Mouse (Mus musculus) lung, postnatal 36 days (tissue): ENCODE results near the gene Gm13278.
"Not testable (repeated sequence)": the region's sequence is repeated elsewhere in the genome, so short reads cannot be mapped to it uniquely, and the experiment has no call there.

Experiments used
- DNase-seq: peaks from one replicate; pipeline ENCODE4 v3.0.0; 2022; ENCODE audit warnings: mixed read lengths

The Gm13278 gene

DNA sequence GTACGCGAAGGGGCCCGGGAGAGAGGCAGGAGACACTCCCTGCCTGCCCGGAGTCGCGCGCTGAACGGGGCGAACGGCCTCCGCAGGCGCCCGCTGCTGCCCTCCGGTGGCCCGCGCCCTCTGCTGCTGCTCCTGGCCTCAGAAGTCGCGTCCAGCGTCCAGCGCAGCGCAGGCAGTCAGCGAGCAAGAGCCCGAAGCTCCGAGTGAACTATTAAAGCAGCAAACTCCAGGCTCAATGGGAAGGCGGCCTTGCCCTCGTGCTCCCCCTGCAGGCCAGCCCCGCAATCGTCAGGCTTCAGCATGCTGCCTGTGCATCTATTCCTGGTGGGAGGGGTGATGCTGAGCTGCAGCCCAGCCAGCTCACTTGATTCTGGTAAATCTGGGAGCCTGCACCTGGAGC lies at the start of gene Gm13278:
Gm13278 (plus strand) TSS at position 301 of the 400 bp plus-strand sequence.
- DNase-seq, result not testable (repeated sequence)

DNA sequence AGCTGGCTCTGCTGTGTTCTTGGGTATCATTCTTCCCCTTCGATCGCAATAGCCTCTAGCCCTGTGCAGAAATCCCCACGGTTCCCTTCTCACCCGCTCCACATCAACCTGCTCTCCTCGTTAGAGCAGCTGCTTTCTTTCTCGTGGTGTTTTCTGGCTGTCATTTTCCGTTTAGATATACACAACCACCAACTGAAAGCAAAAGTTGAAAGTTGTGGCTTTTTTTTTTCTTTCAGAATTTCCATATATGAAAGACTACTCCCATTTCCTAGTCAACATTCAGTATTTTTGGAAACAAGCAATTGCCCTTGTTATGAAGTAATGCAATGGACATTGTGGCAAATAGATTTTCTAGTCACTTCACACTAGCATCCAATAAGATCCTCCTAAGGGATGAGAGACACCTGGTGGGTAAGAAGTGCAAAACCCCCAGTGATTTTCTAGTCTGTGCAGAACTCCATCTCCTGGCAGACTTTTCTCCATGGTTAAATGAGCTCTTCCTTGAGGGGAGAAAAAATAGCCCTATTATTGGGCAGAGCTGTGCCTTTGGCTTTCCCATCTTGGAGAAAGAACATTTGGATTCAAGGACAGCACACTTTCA lies 48.5 kb upstream of the Gm13278 start:
- no peak for DNase-seq

DNA sequence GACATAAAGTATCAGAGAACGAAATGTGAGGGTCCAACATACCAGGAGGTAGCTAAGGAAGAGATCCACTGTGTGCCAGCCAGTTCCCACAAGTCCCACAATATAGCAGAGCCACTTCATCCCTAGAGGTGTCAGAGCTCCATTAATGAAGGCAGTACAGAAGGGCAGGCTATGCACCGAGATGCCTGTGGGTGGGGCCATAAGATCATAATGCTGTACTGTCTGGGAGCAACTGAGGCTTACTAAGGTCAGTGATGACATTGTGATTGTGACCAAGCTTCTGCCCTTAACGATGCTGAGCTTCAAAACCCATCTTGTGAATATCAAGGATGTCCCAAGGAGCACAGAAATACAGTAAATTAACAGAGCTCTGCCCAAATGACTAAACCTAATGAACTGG lies 47.1 kb upstream of the Gm13278 start:
- no peak for DNase-seq

DNA sequence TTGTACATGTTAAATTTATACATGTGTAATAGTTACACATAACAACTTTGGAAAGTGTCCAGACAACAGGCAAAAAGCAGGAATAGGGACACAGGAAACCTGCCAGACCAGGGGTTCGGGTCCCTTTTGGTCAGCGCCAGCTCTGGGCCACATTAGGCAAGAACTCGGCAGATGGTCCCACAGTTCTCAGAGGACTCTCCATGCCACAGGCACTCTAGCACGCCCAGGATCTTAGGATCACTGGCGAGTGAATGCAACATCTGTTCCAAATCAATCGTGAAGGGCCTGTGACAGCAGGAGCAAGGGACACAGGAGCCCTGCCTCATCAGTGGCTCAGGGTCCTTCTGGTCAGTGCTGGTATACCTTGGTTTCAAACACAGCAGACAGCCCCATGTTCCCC lies 41.4 kb upstream of the Gm13278 start:
- DNase-seq, result no peak

DNA sequence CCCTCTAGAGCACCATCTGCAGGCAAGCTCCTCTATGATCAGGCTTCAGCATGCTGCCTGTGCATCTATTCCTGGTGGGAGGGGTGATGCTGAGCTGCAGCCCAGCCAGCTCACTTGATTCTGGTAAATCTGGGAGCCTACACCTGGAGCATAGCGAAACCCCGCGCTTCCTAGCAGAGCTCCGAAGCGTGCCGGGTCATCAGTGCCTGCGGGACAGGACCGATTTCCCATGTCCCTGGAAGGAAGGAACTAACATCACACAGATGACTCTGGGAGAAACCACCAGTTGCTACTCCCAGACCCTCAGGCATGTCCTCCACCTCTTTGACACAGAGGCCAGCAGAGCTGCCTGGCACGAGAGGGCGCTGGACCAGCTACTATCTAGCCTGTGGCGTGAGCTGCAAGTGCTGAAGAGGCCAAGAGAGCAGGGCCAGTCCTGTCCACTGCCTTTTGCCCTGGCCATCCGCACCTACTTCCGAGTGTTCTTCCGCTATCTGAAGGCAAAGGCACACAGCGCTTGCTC lies 36.5 kb upstream of the Gm13278 start, which contains the start of gene Gm13271:
Gm13271 (plus strand) TSS at position 51 of the 523 bp plus-strand sequence.
- DNase-seq, result peak; percentile 41

DNA sequence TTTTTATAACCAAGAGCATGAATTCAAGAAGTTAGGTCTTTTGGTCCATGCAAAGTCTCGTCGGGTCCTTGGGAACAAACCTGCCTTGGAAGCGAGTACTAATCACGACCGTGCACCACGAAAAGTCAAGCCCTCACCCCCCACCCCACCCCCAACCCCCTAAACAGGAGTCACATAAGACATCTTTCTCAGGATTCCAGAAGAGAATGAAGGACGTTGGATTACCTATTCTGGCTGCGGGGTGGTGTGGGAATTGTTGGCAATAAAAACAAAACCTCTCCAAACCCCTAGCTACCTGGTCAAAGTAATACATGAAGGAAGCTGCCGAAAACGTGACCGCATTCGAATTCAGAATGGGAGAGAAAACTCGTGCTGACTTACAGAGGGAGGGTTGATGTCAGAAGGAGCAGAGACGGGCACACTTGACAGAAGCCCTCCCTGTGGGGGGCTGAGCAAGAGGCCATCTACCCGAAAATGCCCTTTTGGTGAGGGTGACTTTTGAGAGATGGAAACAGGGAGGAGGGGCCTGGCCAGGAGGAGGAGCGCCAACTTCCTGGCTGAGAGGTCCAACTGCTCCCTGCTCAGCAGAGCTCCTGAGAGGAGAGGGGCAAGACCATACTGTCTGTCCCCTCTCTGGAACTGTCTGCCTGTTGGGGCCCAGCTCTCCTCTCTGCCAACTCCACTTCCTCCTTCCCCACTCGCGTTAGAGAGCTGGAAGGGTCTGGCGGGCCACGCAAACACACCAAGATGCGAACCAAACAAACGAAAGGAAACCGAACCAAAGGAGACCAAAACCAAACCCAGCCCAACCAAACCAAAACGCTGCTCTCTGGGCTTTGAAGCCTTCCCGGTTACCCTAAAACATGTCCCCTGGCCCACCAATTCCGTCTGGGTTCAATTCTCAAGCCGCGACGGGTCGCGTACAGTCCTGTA lies 34.5 kb upstream of the Gm13278 start:
- peak; percentile 4 for DNase-seq

DNA sequence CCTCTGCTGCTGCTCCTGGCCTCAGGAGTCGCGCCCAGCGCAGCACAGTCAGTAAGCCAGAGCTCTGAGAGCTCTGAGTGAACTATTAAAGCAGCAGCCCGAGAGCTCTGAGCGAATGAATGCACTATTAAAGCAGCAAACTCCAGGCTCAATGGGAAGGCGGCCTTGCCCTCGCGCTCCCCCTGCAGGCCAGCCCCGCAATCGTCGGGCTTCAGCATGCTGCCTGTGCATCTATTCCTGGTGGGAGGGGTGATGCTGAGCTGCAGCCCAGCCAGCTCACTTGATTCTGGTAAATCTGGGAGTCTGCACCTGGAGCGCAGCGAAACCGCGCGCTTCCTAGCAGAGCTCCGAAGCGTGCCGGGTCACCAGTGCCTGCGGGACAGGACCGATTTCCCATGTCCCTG lies 33.7 kb upstream of the Gm13278 start:
- DNase-seq, result peak; percentile 91

DNA sequence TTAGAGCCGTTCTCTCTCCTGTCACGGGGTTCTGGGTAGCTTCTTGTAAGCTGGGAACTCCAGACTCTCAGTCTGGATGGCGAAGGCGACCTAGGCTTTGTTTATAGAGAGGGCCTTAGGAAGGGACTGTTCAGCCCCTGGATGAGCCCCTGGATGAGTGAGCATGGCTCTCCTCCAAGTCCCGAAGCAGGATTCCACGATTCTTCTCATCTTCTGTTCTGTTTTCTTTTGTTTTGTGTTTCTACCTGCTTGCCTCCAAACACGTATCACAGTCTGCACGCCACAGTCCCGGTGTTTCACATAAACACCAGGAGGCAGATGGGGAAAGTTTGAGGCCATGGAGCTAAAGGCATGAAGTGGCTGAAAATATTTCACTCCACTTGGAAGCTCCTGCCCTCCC lies 32.6 kb upstream of the Gm13278 start:
- DNase-seq, result not testable (repeated sequence)

DNA sequence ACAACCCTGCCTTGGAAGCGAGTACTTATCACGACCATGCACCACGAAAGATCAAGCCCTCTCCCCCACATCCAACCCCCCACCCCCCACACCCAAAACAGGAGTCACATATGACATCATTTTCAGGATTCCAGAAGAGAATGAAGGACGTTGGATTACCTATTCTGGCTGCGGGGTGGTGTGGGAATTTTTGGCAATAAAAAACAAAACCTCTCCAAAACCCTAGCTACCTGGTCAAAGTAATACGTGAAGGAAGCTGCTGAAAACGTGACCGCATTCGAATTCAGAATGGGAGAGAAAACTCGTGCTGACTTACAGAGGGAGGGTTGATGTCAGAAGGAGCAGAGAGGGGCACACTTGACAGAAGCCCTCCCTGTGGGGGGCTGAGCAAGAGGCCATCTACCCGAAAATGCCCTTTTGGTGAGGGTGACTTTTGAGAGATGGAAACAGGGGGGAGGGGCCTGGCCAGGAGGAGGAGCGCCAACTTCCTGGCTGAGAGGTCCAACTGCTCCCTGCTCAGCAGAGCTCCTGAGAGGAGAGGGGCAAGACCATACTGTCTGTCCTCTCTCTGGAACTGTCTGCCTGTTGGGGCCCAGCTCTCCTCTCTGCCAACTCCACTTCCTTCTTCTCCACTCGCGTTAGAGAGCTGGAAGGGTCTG lies 31.6 kb upstream of the Gm13278 start, which contains the start of gene Gm13283:
Gm13283 (plus strand) TSS at position 510 of the 659 bp plus-strand sequence.
- DNase-seq, result peak; percentile 58

DNA sequence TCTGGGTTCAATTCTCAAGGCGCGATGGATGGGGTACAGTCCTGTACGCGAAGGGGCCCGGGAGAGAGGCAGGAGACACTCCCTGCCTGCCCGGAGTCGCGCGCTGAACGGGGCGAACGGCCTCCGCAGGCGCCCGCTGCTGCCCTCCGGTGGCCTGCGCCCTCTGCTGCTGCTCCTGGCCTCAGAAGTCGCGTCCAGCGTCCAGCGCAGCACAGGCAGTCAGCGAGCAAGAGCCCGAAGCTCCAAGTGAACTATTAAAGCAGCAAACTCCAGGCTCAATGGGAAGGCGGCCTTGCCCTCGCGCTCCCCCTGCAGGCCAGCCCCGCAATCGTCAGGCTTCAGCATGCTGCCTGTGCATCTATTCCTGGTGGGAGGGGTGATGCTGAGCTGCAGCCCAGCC lies 30.9 kb upstream of the Gm13278 start:
- DNase-seq, result peak; percentile 85

DNA sequence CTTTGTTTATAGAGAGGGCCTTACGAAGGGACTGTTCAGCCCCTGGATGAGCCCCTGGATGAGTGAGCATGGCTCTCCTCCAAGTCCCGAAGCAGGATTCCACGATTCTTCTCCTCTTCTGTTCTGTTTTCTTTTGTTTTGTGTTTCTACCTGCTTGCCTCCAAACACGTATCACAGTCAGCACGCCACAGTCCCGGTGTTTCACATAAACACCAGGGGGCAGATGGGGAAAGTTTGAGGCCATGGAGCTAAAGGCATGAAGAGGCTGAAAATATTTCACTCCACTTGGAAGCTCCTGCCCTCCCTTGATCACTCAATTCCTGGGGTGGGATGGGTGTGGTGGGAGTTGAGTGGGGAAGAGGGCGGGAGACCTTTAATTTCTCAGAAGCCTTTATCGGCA lies 29.6 kb upstream of the Gm13278 start:
- DNase-seq, result peak; percentile 44

DNA sequence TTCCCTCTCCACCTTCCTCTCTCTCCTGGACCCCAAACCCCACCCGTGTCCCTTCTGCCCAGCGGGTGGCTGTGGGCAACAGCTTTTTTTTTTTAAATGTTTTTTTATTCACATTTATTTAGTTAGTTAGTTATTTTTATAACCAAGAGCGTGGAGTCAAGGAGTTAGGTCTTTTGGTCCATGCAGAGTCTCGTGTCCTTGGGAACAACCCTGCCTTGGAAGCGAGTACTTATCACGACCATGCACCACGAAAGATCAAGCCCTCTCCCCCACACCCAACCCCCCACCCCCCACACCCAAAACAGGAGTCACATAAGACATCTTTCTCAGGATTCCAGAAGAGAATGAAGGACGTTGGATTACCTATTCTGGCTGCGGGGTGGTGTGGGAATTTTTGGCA lies 29.0 kb upstream of the Gm13278 start:
- not testable (repeated sequence) for DNase-seq

DNA sequence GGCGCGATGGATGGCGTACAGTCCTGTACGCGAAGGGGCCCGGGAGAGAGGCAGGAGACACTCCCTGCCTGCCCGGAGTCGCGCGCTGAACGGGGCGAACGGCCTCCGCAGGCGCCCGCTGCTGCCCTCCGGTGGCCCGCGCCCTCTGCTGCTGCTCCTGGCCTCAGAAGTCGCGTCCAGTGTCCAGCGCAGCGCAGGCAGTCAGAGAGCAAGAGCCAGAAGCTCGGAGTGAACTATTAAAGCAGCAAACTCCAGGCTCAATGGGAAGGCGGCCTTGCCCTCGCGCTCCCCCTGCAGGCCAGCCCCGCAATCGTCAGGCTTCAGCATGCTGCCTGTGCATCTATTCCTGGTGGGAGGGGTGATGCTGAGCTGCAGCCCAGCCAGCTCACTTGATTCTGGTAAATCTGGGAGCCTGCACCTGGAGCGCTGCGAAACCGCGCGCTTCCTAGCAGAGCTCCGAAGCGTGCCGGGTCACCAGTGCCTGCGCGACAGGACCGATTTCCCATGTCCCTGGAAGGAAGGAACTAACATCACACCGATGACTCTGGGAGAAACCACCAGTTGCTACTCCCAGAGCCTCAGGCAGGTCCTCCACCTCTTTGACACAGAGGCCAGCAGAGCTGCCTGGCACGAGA lies 27.8 kb upstream of the Gm13278 start:
- peak; percentile 74 for DNase-seq

DNA sequence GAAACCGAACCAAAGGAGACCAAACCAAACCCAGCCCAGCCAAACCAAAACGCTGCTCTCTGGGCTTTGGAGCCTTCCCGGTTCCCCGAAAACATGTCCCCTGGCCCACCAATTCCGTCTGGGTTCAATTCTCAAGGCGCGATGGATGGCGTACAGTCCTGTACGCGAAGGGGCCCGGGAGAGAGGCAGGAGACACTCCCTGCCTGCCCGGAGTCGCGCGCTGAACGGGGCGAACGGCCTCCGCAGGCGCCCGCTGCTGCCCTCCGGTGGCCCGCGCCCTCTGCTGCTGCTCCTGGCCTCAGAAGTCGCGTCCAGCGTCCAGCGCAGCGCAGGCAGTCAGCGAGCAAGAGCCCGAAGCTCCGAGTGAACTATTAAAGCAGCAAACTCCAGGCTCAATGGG lies 17.8 kb upstream of the Gm13278 start, which contains the start of gene Gm13290:
Gm13290 (plus strand) TSS at position 301 of the 400 bp plus-strand sequence.
- not testable (repeated sequence) for DNase-seq

DNA sequence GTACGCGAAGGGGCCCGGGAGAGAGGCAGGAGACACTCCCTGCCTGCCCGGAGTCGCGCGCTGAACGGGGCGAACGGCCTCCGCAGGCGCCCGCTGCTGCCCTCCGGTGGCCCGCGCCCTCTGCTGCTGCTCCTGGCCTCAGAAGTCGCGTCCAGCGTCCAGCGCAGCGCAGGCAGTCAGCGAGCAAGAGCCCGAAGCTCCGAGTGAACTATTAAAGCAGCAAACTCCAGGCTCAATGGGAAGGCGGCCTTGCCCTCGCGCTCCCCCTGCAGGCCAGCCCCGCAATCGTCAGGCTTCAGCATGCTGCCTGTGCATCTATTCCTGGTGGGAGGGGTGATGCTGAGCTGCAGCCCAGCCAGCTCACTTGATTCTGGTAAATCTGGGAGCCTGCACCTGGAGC lies 14.7 kb upstream of the Gm13278 start, which contains the start of gene Gm13289:
Gm13289 (plus strand) TSS at position 301 of the 400 bp plus-strand sequence.
- not testable (repeated sequence) for DNase-seq

DNA sequence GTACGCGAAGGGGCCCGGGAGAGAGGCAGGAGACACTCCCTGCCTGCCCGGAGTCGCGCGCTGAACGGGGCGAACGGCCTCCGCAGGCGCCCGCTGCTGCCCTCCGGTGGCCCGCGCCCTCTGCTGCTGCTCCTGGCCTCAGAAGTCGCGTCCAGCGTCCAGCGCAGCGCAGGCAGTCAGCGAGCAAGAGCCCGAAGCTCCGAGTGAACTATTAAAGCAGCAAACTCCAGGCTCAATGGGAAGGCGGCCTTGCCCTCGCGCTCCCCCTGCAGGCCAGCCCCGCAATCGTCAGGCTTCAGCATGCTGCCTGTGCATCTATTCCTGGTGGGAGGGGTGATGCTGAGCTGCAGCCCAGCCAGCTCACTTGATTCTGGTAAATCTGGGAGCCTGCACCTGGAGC lies 11.8 kb upstream of the Gm13278 start, which contains the start of gene Gm13272:
Gm13272 (plus strand) TSS at position 301 of the 400 bp plus-strand sequence.
- not testable (repeated sequence) for DNase-seq

DNA sequence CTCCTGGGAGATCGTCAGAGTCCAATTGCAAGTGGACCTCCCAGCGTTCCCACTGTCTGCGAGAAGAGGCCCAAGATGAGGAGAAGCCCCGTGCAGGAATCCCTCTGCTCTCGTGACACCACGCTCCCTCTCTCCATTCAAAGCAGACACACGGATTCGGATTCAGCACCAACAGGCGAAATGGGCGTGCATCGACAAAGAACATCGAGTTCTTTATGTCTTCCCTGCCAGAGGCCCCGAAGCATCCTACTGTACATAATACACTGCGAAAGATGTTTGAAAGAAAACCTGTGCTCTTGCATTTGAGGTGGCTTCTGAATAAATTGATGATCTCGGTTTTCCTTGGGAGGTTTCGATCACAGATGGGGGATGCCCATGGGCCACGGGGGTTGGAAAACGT lies 11.0 kb upstream of the Gm13278 start:
- not testable (repeated sequence) for DNase-seq

DNA sequence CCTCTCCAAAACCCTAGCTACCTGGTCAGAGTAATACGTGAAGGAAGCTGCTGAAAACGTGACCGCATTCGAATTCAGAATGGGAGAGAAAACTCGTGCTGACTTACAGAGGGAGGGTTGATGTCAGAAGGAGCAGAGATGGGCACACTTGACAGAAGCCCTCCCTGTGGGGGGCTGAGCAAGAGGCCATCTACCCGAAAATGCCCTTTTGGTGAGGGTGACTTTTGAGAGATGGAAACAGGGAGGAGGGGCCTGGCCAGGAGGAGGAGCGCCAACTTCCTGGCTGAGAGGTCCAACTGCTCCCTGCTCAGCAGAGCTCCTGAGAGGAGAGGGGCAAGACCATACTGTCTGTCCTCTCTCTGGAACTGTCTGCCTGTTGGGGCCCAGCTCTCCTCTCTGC lies 9.5 kb upstream of the Gm13278 start, which contains the start of gene Ifnz:
Ifnz (plus strand) TSS at position 301 of the 400 bp plus-strand sequence.
- not testable (repeated sequence) for DNase-seq

DNA sequence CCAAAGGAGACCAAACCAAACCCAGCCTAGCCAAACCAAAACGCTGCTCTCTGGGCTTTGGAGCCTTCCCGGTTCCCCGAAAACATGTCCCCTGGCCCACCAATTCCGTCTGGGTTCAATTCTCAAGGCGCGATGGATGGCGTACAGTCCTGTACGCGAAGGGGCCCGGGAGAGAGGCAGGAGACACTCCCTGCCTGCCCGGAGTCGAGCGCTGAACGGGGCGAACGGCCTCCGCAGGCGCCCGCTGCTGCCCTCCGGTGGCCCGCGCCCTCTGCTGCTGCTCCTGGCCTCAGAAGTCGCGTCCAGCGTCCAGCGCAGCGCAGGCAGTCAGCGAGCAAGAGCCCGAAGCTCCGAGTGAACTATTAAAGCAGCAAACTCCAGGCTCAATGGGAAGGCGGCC lies 9.0 kb upstream of the Gm13278 start:
- DNase-seq, result not testable (repeated sequence)

DNA sequence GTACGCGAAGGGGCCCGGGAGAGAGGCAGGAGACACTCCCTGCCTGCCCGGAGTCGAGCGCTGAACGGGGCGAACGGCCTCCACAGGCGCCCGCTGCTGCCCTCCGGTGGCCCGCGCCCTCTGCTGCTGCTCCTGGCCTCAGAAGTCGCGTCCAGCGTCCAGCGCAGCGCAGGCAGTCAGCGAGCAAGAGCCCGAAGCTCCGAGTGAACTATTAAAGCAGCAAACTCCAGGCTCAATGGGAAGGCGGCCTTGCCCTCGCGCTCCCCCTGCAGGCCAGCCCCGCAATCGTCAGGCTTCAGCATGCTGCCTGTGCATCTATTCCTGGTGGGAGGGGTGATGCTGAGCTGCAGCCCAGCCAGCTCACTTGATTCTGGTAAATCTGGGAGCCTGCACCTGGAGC lies 5.9 kb upstream of the Gm13278 start, which contains the start of gene Gm13276:
Gm13276 (plus strand) TSS at position 301 of the 400 bp plus-strand sequence.
- DNase-seq, result not testable (repeated sequence)

DNA sequence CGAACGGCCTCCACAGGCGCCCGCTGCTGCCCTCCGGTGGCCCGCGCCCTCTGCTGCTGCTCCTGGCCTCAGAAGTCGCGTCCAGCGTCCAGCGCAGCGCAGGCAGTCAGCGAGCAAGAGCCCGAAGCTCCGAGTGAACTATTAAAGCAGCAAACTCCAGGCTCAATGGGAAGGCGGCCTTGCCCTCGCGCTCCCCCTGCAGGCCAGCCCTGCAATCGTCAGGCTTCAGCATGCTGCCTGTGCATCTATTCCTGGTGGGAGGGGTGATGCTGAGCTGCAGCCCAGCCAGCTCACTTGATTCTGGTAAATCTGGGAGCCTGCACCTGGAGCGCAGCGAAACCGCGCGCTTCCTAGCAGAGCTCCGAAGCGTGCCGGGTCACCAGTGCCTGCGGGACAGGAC lies 2.9 kb upstream of the Gm13278 start, which contains the start of gene Gm13277:
Gm13277 (plus strand) TSS at position 231 of the 400 bp plus-strand sequence.
- DNase-seq, result peak; percentile 84
